Mouse (Mus musculus): ENCODE results near the gene Hist1h4h. TPM values are rescaled to one million over a fixed set of nuclear protein-coding genes. Genes with fewer than 3 reads are reported as not detected.
"Not testable (repeated sequence)": the region's sequence is repeated elsewhere in the genome, so short reads cannot be mapped to it uniquely, and the experiment has no call there.

The Hist1h4h gene
- polyA plus RNA-seq, 1 experiment from 2014 or later: 4.0 TPM

DNA sequence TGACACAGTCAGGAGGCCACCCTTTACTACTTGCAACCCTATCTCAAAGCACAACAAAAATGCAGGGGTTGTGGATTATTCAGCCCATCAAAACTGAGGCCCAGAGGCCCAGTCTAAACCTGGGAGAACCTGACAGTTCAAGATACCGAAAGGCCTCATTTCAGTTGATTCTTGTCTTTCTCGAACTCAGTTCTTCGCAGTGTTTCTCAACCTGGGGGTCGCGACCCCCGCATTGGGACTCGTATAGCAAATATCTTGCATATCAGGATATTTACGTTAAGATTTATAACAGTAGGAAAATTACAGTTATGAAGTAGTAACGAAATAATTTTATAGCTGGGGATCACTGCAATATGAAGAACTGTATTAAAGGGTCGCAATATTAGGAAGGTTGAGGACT lies 4.9 kb upstream of the Hist1h4h start:
- no peak for ATAC-seq (ENCODE audit: insufficient number of reproducible peaks, low FRiP score, low TSS enrichment, low read depth)
- peaks cover 4% of the 10 kb centered on the region for H3K4me1 ChIP-seq (ENCODE audit: control insufficient read depth, insufficient read depth, low read length)
- peak overlapping the region; percentile 24 for H3K4me2 ChIP-seq (ENCODE audit: low read depth, severe bottlenecking)
- peak overlapping the region; percentile 33 for H3K4me3 ChIP-seq (ENCODE audit: low read depth, low read length)
- DNase-seq (ENCODE audit: low spot score): peak; percentile 77
- H3K9me3 ChIP-seq (ENCODE audit: control insufficient read depth, low read length): no peaks in the 10 kb centered on the region
- H3K27ac ChIP-seq (replicated peaks; ENCODE audit: low read depth, low read length): no peak overlapping the region
- no peaks in the 10 kb centered on the region for H3K27me3 ChIP-seq (ENCODE audit: control insufficient read depth, insufficient read depth, low read length)
- under 1% methylated on average over 10 of the region's 10 CpGs for WGBS
- H3K36me3 ChIP-seq (ENCODE audit: control insufficient read depth, insufficient read depth, low read length): no peaks in the 10 kb centered on the region
- H3K9ac ChIP-seq (ENCODE audit: low read length): peak overlapping the region; percentile 19; the same call in 1 of the 2 replicates

DNA sequence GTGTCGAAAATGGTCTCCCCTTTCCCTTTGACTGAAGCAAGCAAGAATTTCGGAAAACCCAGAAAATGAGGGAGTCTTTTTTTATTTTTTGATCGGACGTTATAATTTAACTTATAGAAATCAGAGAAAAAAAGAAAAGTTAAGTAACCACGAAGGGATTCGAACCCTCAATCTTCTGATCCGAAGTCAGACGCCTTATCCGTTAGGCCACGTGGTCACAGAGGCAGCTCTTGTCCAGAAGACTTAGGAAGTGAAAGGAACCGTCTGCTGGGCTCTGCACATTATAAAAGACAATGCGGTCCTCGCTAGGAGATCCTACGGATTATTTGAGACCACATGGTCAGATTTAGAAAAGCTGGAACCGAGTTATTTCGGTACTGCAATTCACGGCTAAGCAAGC lies 4.5 kb upstream of the Hist1h4h start:
- Histone ChIP-seq H3K27me3 (ENCODE audit: control insufficient read depth, insufficient read depth, low read length) (no peaks in the 10 kb centered on the region), H3K36me3 (ENCODE audit: control insufficient read depth, insufficient read depth, low read length) (no peaks in the 10 kb centered on the region), H3K27ac (replicated peaks; ENCODE audit: low read depth, low read length) (no peak overlapping the region), H3K9ac (ENCODE audit: low read length) (peak overlapping the region; percentile 41; the same call in 1 of the 2 replicates), H3K4me3 (ENCODE audit: low read depth, low read length) (peak overlapping the region; percentile 33), H3K4me1 (ENCODE audit: control insufficient read depth, insufficient read depth, low read length) (peaks cover 4% of the 10 kb centered on the region), H3K9me3 (ENCODE audit: control insufficient read depth, low read length) (no peaks in the 10 kb centered on the region), H3K4me2 (ENCODE audit: low read depth, severe bottlenecking) (peak overlapping the region; percentile 42)
- DNase-seq (ENCODE audit: low spot score): peak; percentile 97
- WGBS: under 1% methylated on average over 17 of the region's 17 CpGs
- no peak for ATAC-seq (ENCODE audit: insufficient number of reproducible peaks, low FRiP score, low TSS enrichment, low read depth)

DNA sequence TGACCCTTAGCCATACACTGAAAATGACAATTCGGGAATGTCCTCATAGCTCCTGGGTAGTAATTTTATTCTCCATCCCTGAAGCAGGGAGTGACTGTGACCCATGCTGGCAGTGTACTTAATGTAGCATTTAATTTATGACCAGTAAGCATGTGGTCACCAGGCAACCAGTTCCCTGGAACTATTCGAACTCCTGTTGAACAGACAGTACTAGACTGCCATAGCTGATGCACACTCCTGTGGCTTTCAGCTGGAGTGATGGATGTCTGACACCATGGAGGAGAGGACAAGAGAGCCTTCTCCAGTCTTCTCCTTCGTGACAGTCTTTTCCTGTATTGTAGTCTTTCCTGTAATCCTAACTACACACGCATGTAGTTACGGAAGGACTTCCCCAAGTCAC lies 1.8 kb upstream of the Hist1h4h start:
- peak overlapping the region; percentile 31 for H3K4me2 ChIP-seq (ENCODE audit: low read depth, severe bottlenecking)
- 77% methylated on average over 5 of the region's 5 CpGs for WGBS

GRCm38 (mm10) chr13:23529480-23530165 lies 1.2 kb upstream of the Hist1h4h start:
- ATAC-seq (ENCODE audit: insufficient number of reproducible peaks, low FRiP score, low TSS enrichment, low read depth) (no peak), DNase-seq (ENCODE audit: low spot score) (no peak)
- Histone ChIP-seq H3K9me3 (ENCODE audit: control insufficient read depth, low read length) (no peaks in the 10 kb centered on the region), H3K36me3 (ENCODE audit: control insufficient read depth, insufficient read depth, low read length) (no peaks in the 10 kb centered on the region), H3K27ac (replicated peaks; ENCODE audit: low read depth, low read length) (peak overlapping the region; percentile 94; the same call in 1 of the 2 replicates), H3K4me1 (ENCODE audit: control insufficient read depth, insufficient read depth, low read length) (peaks cover 7% of the 10 kb centered on the region), H3K4me3 (ENCODE audit: low read depth, low read length) (peak overlapping the region; percentile 53), H3K27me3 (ENCODE audit: control insufficient read depth, insufficient read depth, low read length) (no peaks in the 10 kb centered on the region), H3K9ac (ENCODE audit: low read length) (peak overlapping the region; percentile 88), H3K4me2 (ENCODE audit: low read depth, severe bottlenecking) (peak overlapping the region; percentile 75)
- 31% methylated on average over 2 of the region's 2 CpGs for WGBS

More for the DNA sequence above, 1.8 kb upstream of the Hist1h4h start:
- Histone ChIP-seq H3K27me3 (ENCODE audit: control insufficient read depth, insufficient read depth, low read length) (no peaks in the 10 kb centered on the region), H3K9ac (ENCODE audit: low read length) (no peak overlapping the region), H3K27ac (replicated peaks; ENCODE audit: low read depth, low read length) (no peak overlapping the region), H3K4me3 (ENCODE audit: low read depth, low read length) (no peak overlapping the region), H3K4me1 (ENCODE audit: control insufficient read depth, insufficient read depth, low read length) (peaks cover 7% of the 10 kb centered on the region), H3K36me3 (ENCODE audit: control insufficient read depth, insufficient read depth, low read length) (no peaks in the 10 kb centered on the region), H3K9me3 (ENCODE audit: control insufficient read depth, low read length) (no peaks in the 10 kb centered on the region)
- peak; percentile 37 for DNase-seq (ENCODE audit: low spot score)
- no peak for ATAC-seq (ENCODE audit: insufficient number of reproducible peaks, low FRiP score, low TSS enrichment, low read depth)

DNA sequence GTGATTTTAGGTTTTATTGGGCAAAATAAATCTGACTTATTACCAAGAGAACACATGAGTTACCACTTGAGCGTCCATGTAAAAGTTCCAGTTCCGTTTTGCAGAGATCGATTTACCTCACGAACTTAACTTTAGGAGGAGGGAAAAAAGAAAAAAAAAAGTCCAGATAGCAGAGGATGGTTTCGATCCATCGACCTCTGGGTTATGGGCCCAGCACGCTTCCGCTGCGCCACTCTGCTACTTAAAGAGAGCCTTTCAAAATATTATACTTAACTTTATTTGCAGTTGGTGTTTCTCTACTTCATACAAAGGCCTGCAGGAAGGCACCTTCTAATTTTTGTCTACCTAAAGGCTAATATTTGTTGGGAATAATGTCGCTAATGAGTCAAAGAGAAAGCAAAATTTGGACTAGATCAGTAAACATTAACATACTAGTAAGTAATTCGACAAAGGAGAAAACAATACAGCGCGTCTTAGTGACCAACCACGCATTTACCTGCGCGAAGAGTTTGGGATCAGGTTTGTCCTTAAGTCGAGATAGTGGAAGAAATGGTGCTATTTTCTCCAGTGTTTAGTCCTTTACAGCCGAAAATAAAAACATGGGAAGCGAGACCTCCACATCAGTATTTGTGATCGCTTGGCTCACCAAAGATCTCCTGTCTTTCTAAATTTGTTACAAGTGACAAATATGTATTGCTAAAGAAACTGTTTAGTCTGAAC lies 509 bp upstream of the Hist1h4h start:
- H3K4me1 ChIP-seq (ENCODE audit: control insufficient read depth, insufficient read depth, low read length): peaks cover 7% of the 10 kb centered on the region
- H3K4me2 ChIP-seq (ENCODE audit: low read depth, severe bottlenecking): peak overlapping the region; percentile 75
- peak overlapping the region; percentile 94 for H3K27ac ChIP-seq (replicated peaks; ENCODE audit: low read depth, low read length)
- no peaks in the 10 kb centered on the region for H3K36me3 ChIP-seq (ENCODE audit: control insufficient read depth, insufficient read depth, low read length)
- under 1% methylated on average over 20 of the region's 20 CpGs for WGBS
- DNase-seq (ENCODE audit: low spot score): peak; percentile 77
- no peaks in the 10 kb centered on the region for H3K27me3 ChIP-seq (ENCODE audit: control insufficient read depth, insufficient read depth, low read length)
- no peaks in the 10 kb centered on the region for H3K9me3 ChIP-seq (ENCODE audit: control insufficient read depth, low read length)
- no peak for ATAC-seq (ENCODE audit: insufficient number of reproducible peaks, low FRiP score, low TSS enrichment, low read depth)
- H3K9ac ChIP-seq (ENCODE audit: low read length): peak overlapping the region; percentile 88
- H3K4me3 ChIP-seq (ENCODE audit: low read depth, low read length): peak overlapping the region; percentile 53

DNA sequence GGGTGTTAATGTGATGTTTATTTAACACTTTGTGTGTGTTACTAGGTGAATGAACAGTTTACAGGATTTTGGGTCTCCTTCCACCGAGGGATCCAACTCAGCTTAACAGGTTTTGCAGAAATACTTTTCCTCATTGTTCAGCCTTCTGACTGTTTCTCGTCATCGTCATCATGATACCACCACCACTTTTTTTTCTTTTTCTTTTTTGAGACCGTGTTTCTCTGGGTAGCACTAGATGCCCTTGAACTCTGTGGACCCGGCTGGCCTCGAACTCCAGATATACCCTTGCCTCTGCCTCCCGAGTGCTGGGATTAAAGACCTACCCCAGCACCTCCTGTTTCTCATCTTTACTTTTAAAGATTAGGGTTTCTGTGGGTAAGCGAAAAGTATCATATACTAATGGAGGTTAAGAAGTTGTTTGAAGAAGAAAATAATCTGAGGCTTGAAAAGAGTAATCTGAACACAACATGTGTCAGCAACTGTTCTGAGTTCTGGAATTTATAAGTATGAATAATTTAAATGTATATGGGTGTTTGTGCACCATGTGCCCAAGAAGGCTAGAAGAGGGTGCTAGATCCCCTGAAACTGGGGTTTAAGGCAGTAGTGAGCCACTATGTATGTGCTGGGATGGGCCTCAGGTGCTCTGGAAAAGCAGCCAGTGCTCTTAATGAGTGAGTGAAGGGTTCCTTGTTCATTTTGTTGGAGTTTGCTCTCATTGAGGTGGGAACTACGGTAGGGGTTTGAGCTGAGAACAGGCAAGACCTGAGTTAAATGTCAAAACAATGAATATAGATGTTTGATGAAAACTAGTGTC lies 1.6 kb downstream of the Hist1h4h start:
- 27% methylated on average over 9 of the region's 9 CpGs for WGBS
- H3K9ac ChIP-seq (ENCODE audit: low read length): peak overlapping the region; percentile 88
- peak; percentile 68 for DNase-seq (ENCODE audit: low spot score)
- peak overlapping the region; percentile 75 for H3K4me2 ChIP-seq (ENCODE audit: low read depth, severe bottlenecking)
- H3K4me1 ChIP-seq (ENCODE audit: control insufficient read depth, insufficient read depth, low read length): peaks cover 15% of the 10 kb centered on the region
- no peaks in the 10 kb centered on the region for H3K36me3 ChIP-seq (ENCODE audit: control insufficient read depth, insufficient read depth, low read length)
- ATAC-seq (ENCODE audit: insufficient number of reproducible peaks, low FRiP score, low TSS enrichment, low read depth): no peak
- no peaks in the 10 kb centered on the region for H3K9me3 ChIP-seq (ENCODE audit: control insufficient read depth, low read length)
- H3K4me3 ChIP-seq (ENCODE audit: low read depth, low read length): peak overlapping the region; percentile 53
- peak overlapping the region; percentile 94 for H3K27ac ChIP-seq (replicated peaks; ENCODE audit: low read depth, low read length)
- H3K27me3 ChIP-seq (ENCODE audit: control insufficient read depth, insufficient read depth, low read length): no peaks in the 10 kb centered on the region

DNA sequence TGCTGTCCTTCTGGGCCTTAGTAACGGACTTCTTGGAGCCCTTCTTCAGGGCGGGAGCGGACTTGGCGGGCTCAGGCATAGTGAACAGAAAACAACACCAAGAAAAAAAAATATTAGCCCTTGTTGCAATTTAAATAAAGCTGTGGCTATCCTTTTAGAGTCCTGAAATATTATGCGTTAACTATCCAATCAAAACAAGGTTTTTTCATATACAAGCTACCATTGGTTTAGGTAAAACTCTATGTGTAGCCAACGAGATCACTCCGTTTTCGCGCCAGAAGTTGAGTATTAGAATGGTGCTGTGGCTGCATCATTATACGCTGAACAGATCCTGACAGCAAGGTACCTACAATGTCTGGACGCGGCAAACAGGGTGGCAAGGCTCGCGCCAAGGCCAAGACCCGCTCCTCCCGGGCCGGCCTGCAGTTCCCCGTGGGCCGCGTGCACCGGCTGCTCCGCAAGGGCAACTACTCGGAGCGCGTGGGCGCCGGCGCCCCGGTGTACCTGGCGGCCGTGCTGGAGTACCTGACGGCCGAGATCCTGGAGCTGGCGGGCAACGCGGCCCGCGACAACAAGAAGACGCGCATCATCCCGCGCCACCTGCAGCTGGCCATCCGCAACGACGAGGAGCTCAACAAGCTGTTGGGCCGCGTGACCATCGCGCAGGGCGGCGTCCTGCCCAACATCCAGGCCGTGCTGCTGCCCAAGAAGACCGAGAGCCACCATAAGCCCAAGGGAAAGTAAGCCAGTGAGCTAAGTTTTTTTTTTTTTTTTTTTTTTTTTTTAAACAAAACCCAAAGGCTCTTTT lies 2.9 kb downstream of the Hist1h4h start, which contains the start of gene Hist1h2af:
Gene Hist1h2af (plus strand): TSS at position 347 of the 808 bp plus-strand sequence.
- Histone ChIP-seq H3K4me1 (ENCODE audit: control insufficient read depth, insufficient read depth, low read length) (peaks cover 15% of the 10 kb centered on the region), H3K4me2 (ENCODE audit: low read depth, severe bottlenecking) (peak within 1 kb of the TSS; percentile 75), H3K27ac (replicated peaks; ENCODE audit: low read depth, low read length) (peak within 1 kb of the TSS; percentile 94), H3K4me3 (ENCODE audit: low read depth, low read length) (peak within 1 kb of the TSS; percentile 47), H3K9ac (ENCODE audit: low read length) (peak within 1 kb of the TSS; percentile 84)
- not testable (repeated sequence) for H3K36me3 ChIP-seq (ENCODE audit: control insufficient read depth, insufficient read depth, low read length); H3K9me3 ChIP-seq (ENCODE audit: control insufficient read depth, low read length); H3K27me3 ChIP-seq (ENCODE audit: control insufficient read depth, insufficient read depth, low read length)
- ATAC-seq (ENCODE audit: insufficient number of reproducible peaks, low FRiP score, low TSS enrichment, low read depth): peak; percentile 53; the same call in 1 of the 2 replicates
- DNase-seq (ENCODE audit: low spot score): peak; percentile 87
- under 1% methylated on average over 23 of the region's 53 CpGs for WGBS

All from limb, embryonic 11.5 days (tissue).